Mouse (Mus musculus) layer of hippocampus, adult 18-20 months (tissue): ENCODE measurements at regions not wholly inside any gene's neighbourhood (a gene's known extent, or its start where the extent isn't known, plus 50 kb on each side); places are given as distances from the start of the nearest gene placed in this dataset.
A peak's percentile ranks its signal among the peaks of the same experiment; 100 is the strongest.

ENCODE experiments used
- DNase-seq, 2 experiments: peaks; one replicate each; pipeline ENCODE4 v3.0.0; 2022; ENCODE audit warnings: low spot score in 2 of 2

DNA sequence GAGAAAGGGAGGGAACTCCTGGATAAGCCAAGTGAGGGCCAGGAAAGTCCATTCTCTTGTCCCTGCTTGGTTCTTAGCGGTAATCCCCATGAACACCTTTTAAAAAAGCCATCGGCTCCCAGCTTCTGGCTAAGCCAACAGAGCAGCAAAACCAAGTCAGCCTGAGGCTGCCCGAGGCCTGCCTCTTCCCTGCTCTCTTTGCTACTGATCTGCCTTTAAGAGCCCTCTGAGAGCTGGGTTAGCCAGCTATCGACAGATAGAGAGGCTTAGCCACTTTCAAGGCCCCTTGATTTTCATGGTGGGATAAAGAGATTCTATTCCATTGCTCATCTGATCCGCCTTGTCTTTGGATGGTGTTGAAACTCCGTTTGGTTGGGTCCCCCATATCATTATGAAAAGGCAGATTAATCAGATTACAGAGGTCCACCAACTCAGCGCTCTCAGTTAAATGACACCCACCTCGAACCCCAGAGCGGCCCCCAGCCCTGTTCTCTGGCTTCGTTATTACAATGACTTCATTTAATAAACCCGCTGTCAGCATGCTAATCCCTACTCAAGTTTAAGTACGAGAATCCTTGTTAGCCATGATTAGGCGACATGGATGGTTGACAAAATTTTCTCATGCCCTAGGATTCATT, 66.1 kb downstream of the Slc4a3 start:
- DNase-seq, result no peak

DNA sequence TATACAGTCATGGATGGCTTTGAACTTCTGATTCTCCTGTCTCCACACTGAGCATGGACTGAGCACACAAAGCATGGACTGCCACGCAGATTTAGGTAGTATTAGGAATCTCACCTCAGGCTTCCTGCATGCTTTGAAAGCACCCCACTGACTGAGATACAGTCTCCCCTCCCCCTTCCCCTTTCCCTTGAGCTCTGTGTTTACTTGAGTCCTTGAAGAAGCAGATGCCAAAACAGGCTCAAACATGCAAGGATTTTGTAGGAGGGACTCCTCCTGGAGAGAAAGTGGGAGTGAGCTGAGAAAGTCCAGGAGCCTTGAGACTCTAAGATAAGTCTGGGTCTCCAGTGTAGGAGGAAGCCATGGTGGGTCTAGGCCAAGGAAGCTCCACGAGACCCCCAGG, 67.1 kb downstream of the Slc4a3 start:
- no peak for DNase-seq

DNA sequence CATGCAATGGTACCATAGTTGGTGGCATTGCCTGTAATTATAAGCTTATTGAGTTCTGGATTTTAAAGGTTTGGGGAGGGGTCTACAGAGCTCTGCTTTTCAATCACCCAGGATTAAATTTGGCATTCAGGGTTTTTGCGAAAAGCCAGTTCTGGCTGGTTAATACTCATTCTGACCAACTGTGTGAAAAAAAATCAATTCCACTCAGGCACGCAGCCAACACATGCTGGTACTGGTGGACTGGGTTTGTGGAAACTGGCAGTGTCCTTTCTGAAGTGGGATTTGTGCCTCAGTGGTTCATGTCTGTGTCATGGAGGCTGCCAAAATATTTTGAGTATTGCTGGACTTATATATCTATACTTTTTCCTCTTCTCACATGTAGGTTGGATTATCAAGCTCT, 70.9 kb downstream of the Slc4a3 start:
- DNase-seq, result no peak

DNA sequence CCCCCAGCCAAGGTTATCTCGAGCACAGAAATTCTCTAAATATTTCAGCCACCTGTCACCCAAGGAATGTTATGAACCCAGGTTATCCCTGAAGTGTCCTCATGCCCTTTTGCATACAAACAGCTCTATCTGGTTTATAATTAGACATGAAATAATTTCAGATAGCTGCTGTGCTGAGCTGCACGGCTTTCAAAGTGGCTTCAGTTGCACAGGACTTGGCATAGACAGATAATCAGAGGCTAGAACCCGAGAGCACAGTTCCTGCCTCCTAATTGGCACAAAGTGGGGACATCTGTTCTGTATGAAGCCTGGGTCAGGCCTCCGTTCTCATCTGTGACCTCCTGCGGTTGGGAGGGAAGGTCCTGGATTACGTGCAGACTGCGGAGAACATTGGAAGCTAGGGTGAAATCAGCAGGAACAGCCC, 72.3 kb downstream of the Slc4a3 start:
- no peak for DNase-seq

DNA sequence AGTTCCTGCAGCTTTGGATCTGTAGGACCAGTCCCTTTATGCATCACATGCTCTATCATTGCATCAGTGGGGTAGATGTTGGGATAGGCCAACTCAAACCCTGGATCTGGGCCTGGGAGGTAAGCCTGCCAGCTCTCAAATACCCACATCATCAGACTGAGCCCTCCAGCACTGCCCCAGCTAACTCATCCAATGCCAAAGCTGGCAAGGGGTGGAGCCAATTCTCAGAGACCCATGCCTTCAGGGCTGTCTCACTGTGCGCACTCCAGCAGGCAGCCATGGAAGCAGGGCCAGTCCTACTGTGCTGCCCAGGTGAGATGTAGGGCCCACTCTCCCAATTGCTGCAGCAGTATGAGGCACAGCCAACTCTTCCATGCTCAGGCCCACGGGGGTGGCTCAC, 84.2 kb downstream of the Slc4a3 start:
- no peak for DNase-seq

DNA sequence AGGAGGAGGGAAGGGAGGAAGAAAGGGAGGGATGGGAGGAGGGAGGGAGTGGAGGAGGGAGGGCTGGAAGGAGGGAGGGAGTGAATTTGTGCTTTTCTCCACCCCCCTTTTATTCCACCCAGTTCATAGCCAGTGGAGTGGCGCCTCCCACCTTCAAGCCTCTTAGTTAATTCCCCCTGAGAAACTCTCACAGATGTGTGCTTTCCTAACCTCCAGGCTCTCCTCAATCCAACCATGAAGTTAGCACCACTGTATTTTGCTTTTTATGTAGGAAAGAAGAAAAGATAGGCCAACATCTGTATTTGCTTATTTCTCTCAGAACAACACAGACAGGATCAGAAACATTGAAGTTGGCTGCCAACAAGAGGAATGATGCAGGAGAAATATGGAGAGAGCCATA, 85.7 kb downstream of the Slc4a3 start:
- DNase-seq, result no peak

DNA sequence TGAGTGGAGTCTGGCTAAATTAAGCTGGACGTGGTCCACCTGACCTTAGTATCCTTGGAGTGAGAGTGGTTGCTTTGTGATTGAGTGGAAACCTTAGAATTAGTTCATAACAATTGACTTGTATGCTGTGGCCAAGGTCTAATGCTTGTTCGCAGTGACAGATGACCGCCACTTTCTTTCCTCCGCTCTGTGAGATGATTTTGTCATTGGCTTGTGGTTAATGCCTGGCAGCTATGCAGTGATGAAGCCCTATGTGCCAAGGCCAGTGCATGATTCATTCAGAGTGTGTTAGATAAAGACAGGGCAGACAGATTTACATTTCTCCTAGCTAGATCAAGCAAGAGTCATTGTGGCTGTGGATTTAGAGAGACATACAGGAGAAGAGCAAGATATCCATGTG, 89.5 kb downstream of the Slc4a3 start:
- no peak for DNase-seq

DNA sequence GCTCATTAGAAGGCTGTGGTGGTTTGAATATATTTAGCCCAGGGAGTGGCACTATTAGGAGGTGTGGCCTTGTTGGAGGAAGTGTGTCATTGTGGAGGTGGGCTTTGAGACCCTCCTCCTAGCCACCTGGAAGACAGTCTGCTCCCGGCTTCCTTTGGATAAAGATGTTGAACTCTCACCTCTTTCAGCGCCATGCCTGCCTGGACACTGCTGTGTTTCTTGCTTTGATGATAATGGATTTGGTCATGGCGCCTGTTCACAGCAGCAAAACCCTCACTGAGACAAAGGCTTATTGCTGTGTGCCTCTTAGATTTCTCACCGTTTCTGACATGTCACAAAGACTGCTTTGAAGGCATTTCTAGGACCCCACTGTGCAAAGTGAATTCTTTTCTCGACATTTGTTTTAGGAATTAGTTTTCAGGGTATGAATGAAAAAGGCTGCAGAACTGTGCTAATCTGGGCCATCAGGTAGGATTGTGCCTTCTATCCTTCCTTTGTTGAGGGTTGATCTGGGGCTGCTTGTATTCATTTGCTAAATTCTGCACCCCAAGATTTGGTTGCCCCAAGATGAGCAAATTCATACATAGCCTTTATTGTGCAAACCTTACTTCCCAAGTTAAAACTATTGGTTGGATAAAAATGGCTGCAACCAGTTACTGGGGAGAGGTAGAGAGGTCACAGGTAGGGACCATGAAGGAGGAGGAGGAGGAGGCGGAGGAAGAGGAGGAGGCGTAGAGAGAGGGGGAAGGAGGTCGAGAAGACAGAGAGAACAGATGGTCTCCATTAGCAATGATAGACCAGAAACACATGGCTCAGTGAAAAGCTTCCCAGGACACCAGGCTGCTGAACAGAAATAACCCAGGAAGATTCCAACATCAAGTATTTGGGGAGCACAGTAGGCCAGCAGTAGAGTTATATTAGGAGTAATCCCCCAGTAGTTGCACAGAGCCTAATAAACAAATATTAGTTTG, 93.2 kb downstream of the Slc4a3 start:
- DNase-seq, result no peak

DNA sequence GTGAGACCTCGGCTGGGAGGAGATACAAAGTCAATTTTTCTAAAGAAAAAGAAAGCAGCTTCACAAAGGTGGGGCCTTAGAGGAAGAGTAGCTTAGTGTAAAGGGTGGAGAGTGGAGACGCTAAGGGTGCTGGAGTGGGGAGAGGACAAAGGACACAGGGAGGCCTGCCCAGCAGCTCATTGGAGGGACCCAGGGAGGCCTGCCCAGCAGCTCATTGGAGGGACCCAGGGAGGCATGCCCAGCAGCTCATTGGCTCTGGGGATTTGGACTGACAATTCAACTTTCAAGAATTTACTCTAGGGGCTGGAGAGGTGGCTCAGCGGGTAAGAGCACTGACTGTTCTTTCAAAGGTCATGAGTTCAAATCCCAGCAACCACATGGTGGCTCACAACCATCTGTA, 96.4 kb downstream of the Slc4a3 start:
- no peak for DNase-seq

DNA sequence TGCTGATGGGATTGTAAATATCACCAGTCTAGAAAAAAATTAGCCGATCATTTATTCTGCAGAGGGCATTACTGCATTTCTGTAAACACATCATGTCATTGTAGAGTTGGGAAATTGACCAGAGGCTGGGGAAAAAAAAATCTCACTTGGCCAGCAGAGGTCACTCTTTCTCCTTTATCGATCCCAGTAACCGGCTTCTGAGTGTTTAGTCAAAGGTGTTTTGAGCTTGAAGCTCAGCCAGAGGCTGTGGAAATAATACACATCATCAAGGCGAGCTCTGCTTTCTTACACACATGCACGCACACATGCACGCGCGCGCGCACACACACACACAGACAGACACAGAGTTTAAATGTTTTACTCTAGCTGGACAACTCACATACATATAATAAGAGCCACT, 106.5 kb downstream of the Slc4a3 start:
- DNase-seq, result peak; percentile 66 to 91

DNA sequence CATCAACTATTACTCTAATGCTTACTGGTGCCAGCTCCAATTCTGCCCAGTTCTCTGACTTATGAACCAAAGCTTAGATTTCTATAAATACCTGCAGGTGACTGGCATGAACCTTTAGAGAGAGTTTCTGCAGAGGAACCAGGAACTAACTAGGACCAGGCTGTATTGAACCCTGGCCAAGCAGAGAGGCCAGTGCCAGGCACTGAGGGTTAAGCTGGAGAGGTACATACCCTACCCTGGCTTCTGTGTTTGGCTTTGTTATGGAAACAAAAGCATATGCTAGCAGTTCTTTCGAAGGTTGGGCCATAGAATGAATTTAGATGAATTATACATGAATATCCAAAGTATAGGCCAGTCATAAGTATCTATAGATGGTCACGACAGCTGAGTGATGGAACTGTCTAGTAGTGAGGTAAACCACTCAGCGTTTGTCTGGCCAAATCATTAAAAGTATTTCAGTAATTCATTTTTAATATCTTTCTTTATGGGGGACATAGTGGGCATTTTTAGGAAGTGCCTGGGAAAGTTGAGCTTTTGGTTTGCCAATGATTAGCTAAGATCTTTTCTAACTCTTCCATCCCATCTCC, 107.0 kb downstream of the Slc4a3 start:
- no peak for DNase-seq

DNA sequence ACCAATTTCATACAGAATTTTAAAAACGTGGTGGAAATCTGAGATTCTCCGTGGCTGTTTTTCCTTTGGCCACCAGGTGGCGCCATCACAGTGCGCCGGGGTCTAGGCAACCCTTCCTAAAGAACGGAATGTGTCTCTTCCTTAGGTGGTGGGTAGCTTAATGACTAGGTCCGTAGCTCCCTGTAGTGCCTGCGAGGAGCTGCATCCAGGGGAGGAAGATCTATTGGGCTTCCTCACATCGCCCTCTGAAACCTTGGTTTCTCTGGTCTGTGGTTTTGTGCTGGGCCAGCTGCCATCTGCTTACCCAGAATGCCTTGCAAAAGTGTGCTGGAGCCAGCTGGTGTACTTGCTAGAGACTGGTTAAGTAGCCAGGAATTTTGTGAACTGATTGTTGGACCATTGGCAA, 107.6 kb downstream of the Slc4a3 start:
- peak; percentile 78 to 94 for DNase-seq

DNA sequence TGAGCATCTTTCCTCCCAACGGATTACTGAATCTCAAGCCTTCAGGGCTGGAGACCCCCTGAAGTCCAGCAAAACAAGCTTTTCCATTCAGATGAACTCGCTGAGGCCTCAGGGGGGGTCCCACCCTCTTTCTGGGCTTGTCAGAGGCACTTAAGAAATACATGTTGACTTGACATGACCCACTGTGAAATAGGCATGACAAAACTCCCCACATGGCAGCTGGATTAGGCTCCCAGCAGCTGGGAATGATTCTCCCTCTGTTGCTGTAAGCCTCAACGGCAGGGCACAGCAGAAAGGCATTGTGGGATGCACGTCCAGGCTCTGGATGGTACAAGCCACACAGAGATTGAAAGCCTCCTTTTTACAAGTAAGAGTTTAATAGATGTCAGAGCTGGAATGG, 110.5 kb downstream of the Slc4a3 start:
- DNase-seq, result no peak

DNA sequence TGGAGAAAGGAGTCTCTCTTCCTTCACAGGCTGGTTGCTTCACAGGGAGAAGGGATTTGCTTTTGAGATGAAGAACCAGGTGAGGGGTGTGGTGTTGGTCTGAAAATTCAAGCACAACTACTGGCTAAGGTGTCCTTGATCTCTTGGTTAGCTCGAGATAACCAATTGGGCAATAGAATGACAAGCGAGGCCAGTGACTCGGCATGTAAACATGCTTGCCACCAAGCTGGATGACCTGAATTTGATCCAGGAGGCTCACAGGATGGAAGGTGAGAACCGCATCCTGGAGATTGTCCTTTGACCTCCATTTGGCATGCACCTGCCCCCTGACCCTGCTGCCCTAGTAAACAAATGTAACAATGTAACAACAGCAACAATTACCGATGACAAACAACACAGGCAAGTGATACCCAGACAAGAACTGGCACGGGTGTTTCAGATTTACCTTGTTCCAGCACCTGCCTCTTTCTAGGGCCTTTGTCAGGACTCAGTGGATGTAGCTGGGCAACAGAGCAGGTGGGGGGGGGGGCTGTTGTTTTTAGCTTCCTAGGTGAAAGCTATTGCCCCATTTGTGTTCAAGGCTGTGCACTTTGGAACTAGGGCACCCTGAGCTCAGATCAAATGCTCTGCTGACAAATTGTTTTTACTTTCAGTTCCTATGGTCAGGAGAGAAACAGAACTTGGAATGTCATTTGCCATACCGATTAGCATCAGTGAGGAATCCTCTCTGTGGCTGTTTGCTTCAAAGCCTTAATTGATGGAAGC, 114.5 kb downstream of the Slc4a3 start:
- DNase-seq, result no peak

DNA sequence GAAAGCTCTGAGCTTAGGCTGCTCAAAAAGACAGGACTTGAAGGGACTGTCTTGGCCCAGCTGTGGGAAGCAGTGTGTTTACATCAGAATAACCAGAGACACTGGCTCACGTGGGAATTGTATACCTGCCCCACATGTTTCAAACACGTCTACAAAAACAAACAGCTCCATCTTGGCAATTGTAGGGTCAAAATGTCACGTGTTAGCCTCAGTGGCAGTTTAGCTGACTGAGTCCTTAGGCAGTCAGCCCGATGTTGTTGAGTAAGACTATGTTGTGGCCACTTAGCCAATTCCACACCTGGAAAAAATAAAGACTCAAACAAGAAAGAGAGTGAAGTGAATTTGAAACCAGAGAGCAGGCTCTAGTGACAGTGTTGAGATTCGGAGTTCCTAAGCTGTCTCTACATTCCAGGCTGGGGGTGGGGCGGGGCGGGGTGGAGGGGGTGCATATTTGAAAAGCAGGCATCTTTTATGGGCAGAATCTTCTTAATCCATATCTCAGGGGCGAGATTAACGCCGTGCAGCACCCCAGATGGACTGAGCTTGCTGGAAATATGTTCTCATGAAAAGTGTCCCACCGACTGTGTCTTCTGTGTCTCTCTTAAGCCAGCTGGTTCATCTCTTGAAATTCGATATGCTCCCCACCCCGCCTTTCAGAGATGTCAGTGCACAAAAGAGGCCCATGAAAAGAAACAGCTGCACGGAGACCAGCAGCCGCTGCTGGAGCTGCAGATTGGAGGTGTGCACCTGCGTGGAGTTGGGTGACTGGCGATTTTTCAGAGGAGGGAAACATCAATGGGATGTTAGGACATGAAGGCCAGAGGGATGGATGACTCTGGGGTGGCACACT, 116.3 kb downstream of the Slc4a3 start:
- no peak for DNase-seq

DNA sequence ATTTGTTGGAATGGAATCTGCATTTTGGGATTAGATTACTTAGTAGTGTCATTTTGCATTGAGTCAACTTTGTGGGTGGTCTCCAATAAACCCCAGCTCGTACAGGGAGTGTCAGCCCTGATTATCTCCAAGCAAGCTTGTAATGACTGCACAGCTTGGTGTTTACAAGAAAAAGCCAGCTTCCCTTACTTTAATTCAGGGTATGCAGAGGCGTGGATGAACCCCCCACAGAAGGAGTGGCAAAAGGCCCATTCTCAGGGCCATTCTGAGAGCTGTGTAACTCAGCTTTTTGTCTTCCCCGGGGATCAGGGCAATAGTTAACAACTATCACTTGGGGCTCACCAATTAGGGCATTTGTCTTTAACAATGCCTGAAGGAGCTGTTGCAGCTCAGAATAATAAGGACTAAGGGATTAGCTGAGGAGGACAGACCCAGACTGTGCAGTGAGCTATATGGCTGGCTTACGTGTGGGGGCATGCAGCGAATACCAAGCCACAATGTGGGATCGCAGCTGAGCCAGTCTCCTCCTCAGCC, 121.7 kb downstream of the Slc4a3 start:
- no peak for DNase-seq

DNA sequence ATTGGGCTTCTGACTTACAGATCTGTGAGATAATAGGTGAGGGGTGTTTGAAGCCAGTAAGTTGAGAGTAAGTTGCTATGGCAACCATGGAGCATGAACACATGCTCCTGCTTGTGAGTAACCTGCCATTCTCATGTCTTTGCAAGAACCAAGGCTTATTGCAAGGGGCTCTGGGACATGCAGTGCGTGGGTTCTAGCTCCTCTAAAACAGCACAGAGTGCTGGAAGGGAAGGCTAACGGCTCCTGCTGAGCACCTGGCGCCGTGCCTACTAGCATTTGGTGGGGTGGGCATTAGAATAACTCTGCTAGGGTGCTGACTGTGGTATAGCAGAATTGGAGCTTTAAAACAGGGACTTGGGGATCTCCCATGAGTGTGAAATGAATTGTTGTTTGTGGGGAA, 130.2 kb downstream of the Slc4a3 start:
- peak; percentile 65 to 67 for DNase-seq

DNA sequence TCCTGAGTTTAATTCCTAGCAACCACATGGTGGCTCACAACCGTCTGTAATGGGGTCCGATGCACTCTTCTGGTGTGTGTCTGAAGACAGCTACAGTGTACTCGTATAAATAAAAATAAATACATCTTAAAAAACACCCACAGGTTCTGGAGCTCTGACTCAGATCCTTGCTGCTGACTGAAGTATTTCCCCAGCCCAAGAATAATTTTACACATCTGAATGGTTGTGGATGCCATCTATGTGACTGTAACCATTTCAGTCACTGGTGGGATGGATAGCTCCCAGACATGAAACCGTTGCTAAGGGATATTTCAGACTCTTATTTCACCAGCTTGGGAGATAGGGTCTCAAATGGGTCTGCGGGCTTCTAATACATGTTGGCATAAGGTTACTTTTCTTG, 131.6 kb downstream of the Slc4a3 start:
- DNase-seq, result no peak

DNA sequence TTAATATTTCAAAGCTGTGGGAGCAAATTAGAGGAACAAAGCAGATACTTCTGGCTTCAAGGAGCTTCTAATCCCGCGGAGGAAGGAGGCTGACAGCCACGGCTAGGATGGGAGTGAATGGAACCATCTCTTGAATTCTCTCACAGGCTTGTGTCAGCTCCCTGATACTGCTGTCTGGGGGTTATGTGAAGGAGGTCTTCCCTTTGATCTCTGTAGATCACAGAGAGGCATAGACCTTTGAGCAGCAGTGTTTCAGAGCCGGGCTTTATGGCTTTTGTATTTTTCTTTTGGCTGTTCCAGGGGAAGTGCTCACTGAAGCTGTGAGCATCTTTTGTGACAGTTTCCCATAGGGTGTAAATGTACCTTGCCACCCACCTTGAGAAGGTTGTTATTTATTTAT, 132.2 kb downstream of the Slc4a3 start:
- no peak for DNase-seq

DNA sequence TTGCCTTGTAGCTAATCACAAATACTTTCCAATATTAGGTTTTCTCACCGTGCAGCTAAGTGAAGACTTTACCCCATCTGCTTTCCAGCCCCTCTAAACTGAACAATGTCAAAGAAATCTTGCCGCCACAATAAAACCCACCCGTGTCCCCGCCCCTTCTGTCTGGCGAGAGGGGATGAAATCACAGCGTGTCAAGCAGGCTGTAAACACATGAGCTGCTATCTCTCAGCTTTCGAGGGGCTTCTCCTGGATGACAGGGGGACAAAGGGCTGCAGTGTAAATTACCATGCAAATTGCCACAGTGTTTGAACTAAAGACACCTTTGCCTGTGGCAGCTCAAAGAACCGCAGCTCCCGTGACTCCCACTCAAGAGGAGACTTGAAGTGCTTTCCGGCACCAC, 134.3 kb downstream of the Slc4a3 start:
- DNase-seq, result no peak
